Mouse (Mus musculus): ENCODE measurements at regions not wholly inside any gene's neighbourhood (a gene's known extent, or its start where the extent isn't known, plus 50 kb on each side); places are given as distances from the start of the nearest gene placed in this dataset.

GRCm38 (mm10) chr3:63638572-63638971 is 154.9 kb upstream of the Gm34302 start:
- DNase-seq (ENCODE audit: low spot score in 2 of 2), result no peak

DNA sequence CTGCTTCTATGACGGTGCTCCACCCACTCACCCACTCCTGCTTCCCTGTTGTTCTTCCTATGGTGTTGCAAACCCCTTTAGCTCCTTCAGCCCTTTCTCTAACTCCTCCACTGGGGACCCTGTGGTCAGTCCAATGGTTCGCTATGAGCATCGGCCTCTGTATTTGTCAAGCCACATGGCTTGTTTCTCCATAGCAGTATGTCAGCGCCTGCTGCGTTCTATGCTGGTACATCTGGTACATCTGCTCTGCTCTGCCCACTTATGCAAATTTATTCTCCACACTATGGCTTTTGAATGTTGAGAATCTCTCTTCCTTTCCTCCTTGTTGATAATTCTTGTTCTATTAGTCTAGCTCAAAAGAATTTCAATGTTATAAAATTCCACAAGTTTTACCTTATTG is 154.2 kb upstream of the Gm34302 start:
- peak in 1 of 2 experiments; percentile 7 for DNase-seq (ENCODE audit: low spot score in 2 of 2)

- no peak for DNase-seq (ENCODE audit: low spot score in 2 of 2)
Observed at GRCm38 (mm10) chr3:63627724-63628123, 144.0 kb upstream of the Gm34302 start.

DNA sequence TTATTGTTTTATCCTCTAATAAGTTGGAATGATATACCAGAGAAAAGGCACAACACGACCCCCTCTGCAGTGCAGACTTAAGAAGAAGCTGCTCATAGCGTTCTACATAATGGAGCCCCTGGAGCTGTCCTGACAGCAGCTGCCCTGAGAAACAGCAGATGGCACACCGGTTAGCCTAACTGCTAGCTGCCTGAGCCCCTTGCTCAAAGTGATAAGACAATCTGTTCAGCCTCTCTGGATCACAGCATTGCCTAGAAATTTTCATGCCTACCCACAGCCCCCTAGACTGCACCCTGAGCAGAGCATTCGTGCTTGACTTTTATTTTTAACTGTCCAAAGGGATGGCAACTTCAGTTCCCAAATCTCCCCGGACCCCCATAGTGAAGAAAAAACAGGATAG is 132.4 kb upstream of the Gm34302 start:
- DNase-seq (ENCODE audit: low spot score in 2 of 2), result no peak

DNA sequence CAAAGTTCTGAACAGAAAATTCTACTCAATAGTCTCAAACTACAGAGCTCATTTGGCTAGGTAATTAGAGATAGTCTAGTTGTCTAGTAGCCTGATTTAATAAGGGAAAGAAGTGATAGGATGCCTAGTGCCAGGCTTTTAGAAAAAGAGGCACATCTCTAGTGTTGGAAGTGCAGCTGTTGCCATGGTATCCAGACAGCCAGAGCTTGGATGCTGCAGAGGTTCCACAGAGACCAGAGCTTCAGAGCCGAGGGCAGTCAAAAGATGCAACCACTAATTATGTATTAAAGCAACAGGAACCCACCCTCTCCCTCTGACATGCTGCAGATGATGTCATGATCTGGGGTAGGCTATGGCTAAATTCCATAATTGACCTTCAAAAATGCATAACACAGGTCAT is 130.0 kb upstream of the Gm34302 start:
- DNase-seq (ENCODE audit: low spot score in 2 of 2), result no peak

GRCm38 (mm10) chr3:63612767-63613363 is 129.2 kb upstream of the Gm34302 start:
- DNase-seq (ENCODE audit: low spot score in 2 of 2), result no peak

- no peak for DNase-seq (ENCODE audit: low spot score in 2 of 2)
Observed at GRCm38 (mm10) chr3:63610113-63610919, 126.6 kb upstream of the Gm34302 start.

GRCm38 (mm10) chr3:63609454-63610112 is 125.9 kb upstream of the Gm34302 start:
- no peak for DNase-seq (ENCODE audit: low spot score in 2 of 2)

GRCm38 (mm10) chr3:63582717-63583696 is 99.3 kb upstream of the Gm34302 start:
- no peak for DNase-seq (ENCODE audit: low spot score in 2 of 2)

DNA sequence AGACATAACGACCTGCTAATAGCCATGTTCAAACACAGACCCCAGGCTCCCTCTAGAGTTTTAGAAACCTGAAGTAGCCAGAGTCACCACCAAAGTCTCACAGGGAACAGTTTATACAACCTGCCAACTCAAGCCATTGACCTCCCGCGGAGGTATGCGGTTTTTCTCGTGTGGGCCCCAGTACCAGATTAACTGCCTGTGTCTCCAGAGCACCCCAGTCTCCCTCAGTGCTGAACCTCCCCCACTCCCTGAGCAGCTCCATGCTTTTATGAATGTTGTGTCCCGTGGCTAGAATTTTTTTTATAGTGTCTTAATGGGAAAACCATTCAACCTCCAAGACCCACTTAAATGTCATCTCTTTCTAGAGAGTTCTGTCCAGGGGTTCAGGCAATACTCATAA is 98.5 kb upstream of the Gm34302 start:
- no peak for DNase-seq (ENCODE audit: low spot score in 2 of 2)

- peak in 1 of 2 experiments; percentile 82 for DNase-seq (ENCODE audit: low spot score in 2 of 2)
Observed at GRCm38 (mm10) chr3:63570607-63571353, 87.1 kb upstream of the Gm34302 start.

GRCm38 (mm10) chr3:63570082-63570481 is 86.4 kb upstream of the Gm34302 start:
- DNase-seq (ENCODE audit: low spot score in 2 of 2), result no peak

GRCm38 (mm10) chr3:63569004-63569596 is 85.4 kb upstream of the Gm34302 start:
- no peak for DNase-seq (ENCODE audit: low spot score in 2 of 2)

GRCm38 (mm10) chr3:63567726-63568125 is 84.0 kb upstream of the Gm34302 start:
- DNase-seq (ENCODE audit: low spot score in 2 of 2), result no peak

- DNase-seq (ENCODE audit: low spot score in 2 of 2), result no peak
Observed at GRCm38 (mm10) chr3:63563057-63563456, 79.4 kb upstream of the Gm34302 start.

DNA sequence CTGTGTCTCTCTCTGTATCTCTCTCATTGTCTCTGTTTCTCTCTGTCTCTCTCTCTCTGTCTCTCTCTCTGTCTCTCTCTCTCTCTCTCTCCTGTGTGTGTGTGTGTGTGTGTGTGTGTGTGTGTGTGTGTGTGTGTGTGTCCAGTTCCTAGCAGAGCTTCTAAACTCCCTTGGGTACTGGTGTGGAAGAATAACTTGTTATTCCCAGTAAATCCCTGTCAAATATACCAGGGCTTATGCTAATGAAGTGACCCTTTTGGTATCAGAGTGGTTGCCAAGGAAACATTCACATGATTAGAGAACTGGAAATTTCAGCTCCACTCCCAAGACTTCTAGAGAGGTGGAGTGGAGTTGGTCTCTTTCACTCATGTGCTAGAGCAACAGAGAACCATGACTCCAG is 78.9 kb upstream of the Gm34302 start:
- DNase-seq (ENCODE audit: low spot score in 2 of 2), result no peak

DNA sequence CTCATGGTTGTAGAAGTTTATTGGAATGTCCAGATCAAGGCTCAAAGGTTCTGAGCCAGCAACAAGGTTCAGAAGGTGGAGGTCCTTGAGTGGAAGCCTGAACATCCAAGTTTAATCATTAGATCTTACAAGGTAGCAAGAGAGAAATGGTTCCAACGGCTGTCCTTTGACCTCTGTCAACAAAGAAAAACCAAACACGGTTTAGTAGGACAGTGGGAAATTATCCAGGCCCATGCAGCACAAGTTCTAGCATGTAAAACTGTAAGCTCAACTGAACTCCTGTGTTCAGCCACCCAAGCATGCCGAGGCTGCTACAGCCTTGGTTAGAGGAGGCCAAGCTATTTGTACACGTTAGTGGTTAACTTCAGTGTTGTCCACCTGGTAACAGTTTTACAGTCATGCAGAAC is 77.1 kb upstream of the Gm34302 start:
- no peak for DNase-seq (ENCODE audit: low spot score in 2 of 2)

GRCm38 (mm10) chr3:63556741-63557140 is 73.1 kb upstream of the Gm34302 start:
- DNase-seq (ENCODE audit: low spot score in 2 of 2), result no peak

- peak in 1 of 2 experiments; percentile 26 for DNase-seq (ENCODE audit: low spot score in 2 of 2)
Observed at GRCm38 (mm10) chr3:63554872-63555271, 71.2 kb upstream of the Gm34302 start.

- no peak for DNase-seq (ENCODE audit: low spot score in 2 of 2)
Observed at GRCm38 (mm10) chr3:63553426-63553825, 69.7 kb upstream of the Gm34302 start.

DNA sequence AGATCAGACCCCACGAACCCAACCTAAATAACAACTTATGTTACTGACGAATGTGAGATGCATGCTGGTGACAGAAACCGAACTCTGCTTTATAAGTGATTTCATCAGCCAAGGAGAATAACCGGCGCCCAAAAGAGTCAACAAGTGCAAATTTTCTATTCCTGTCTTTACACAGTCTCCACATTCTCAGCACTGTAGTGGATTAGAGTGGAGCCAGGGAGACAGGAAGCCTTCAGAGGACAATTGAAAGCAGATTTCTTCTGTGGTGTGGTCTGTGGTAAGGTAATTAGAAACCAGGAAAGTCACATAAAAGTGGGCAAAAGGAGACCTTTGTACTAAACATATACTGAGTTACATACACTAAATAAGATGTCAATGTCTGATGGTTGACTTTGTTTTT is 68.0 kb upstream of the Gm34302 start:
- DNase-seq (ENCODE audit: low spot score in 2 of 2), result no peak

Measured in left cerebral cortex, adult 9 months (tissue).